Mouse (Mus musculus): ENCODE data around the gene Lmbr1l. TPM values are rescaled to one million over a fixed set of nuclear protein-coding genes. Genes with fewer than 3 reads are reported as not detected.

Gene Lmbr1l
- polyA plus RNA-seq, 1 experiment from 2014 or later: 28.3 TPM

Other genes with a start within 250 kb of the Lmbr1l start
- 0.38 and 0.62 TPM in 2 replicates for gene Rnd1, start 240.8 kb downstream of the Lmbr1l start, polyA plus RNA-seq (2016; fragmentation: Nextera tagmentation; extraction: Ambion mirVana)
- gene Ccdc65, start 210.0 kb downstream of the Lmbr1l start, polyA plus RNA-seq (2016; fragmentation: Nextera tagmentation; extraction: Ambion mirVana): 0.34 and 0.64 TPM in 2 replicates
- gene Fkbp11, start 190.0 kb downstream of the Lmbr1l start, polyA plus RNA-seq (2016; fragmentation: Nextera tagmentation; extraction: Ambion mirVana): 26.8 and 28.9 TPM in 2 replicates
- 44.3 and 49.1 TPM in 2 replicates for gene Arf3, start 155.0 kb downstream of the Lmbr1l start, polyA plus RNA-seq (2016; fragmentation: Nextera tagmentation; extraction: Ambion mirVana)
- 0.62 and 0.99 TPM in 2 replicates for gene Wnt10b, start 140.1 kb downstream of the Lmbr1l start, polyA plus RNA-seq (2016; fragmentation: Nextera tagmentation; extraction: Ambion mirVana)
- gene Wnt1, start 128.4 kb downstream of the Lmbr1l start, polyA plus RNA-seq (2016; fragmentation: Nextera tagmentation; extraction: Ambion mirVana): not detected in 2 replicates
- gene Ddn, start 108.7 kb downstream of the Lmbr1l start, polyA plus RNA-seq (2016; fragmentation: Nextera tagmentation; extraction: Ambion mirVana): not detected in 2 replicates
- 92.3 and 97.7 TPM in 2 replicates for gene Prkag1, start 86.7 kb downstream of the Lmbr1l start, polyA plus RNA-seq (2016; fragmentation: Nextera tagmentation; extraction: Ambion mirVana)
- 12.6 and 13.6 TPM in 2 replicates for gene Kmt2d, start 47.0 kb downstream of the Lmbr1l start, polyA plus RNA-seq (2016; fragmentation: Nextera tagmentation; extraction: Ambion mirVana)
- gene Rhebl1, start 23.7 kb downstream of the Lmbr1l start, polyA plus RNA-seq (2016; fragmentation: Nextera tagmentation; extraction: Ambion mirVana): 27.9 and 34.3 TPM in 2 replicates
- gene Dhh, start 19.7 kb downstream of the Lmbr1l start, polyA plus RNA-seq (2016; fragmentation: Nextera tagmentation; extraction: Ambion mirVana): 0.40 and 0.46 TPM in 2 replicates
- 2,301 and 2,452 TPM in 2 replicates for gene Tuba1b, start 16.3 kb upstream of the Lmbr1l start, polyA plus RNA-seq (2016; fragmentation: Nextera tagmentation; extraction: Ambion mirVana)
- not detected in 2 replicates for gene Gm49450, start 35.3 kb upstream of the Lmbr1l start, polyA plus RNA-seq (2016; fragmentation: Nextera tagmentation; extraction: Ambion mirVana)
- gene Tuba1a, start 35.5 kb upstream of the Lmbr1l start, polyA plus RNA-seq (2016; fragmentation: Nextera tagmentation; extraction: Ambion mirVana): 1,294 and 1,475 TPM in 2 replicates
- gene Tuba1c, start 111.7 kb upstream of the Lmbr1l start, polyA plus RNA-seq (2016; fragmentation: Nextera tagmentation; extraction: Ambion mirVana): 133 and 138 TPM in 2 replicates
- gene Prph, start 136.9 kb upstream of the Lmbr1l start, polyA plus RNA-seq (2016; fragmentation: Nextera tagmentation; extraction: Ambion mirVana): 0.16 TPM in 1 of 2 replicates, not detected in the other
- 54.8 and 56.2 TPM in 2 replicates for gene Troap, start 156.3 kb upstream of the Lmbr1l start, polyA plus RNA-seq (2016; fragmentation: Nextera tagmentation; extraction: Ambion mirVana)
- gene C1ql4, start 169.6 kb upstream of the Lmbr1l start, polyA plus RNA-seq (2016; fragmentation: Nextera tagmentation; extraction: Ambion mirVana): 0.15 and 0.23 TPM in 2 replicates
- gene Dnajc22, start 174.9 kb upstream of the Lmbr1l start, polyA plus RNA-seq (2016; fragmentation: Nextera tagmentation; extraction: Ambion mirVana): 1.4 and 2.1 TPM in 2 replicates
- 60.5 and 64.1 TPM in 2 replicates for gene Spats2, start 207.7 kb upstream of the Lmbr1l start, polyA plus RNA-seq (2016; fragmentation: Nextera tagmentation; extraction: Ambion mirVana)

All from limb, embryonic 10.5 days (tissue).